Mouse (Mus musculus) adrenal gland, adult (tissue): Measurements from ENCODE around the gene Pofut2.
"Not testable (repeated sequence)": the region's sequence is repeated elsewhere in the genome, so short reads cannot be mapped to it uniquely, and the experiment has no call there.

Experiments
- DNase-seq, 2 experiments: peaks; one replicate each; pipeline ENCODE4 v3.0.0; 2022 to 2023; ENCODE audit warnings: low spot score in 1 of 2; ENCODE audit not compliant: inconsistent age in 2 of 2

Pofut2 gene

DNA sequence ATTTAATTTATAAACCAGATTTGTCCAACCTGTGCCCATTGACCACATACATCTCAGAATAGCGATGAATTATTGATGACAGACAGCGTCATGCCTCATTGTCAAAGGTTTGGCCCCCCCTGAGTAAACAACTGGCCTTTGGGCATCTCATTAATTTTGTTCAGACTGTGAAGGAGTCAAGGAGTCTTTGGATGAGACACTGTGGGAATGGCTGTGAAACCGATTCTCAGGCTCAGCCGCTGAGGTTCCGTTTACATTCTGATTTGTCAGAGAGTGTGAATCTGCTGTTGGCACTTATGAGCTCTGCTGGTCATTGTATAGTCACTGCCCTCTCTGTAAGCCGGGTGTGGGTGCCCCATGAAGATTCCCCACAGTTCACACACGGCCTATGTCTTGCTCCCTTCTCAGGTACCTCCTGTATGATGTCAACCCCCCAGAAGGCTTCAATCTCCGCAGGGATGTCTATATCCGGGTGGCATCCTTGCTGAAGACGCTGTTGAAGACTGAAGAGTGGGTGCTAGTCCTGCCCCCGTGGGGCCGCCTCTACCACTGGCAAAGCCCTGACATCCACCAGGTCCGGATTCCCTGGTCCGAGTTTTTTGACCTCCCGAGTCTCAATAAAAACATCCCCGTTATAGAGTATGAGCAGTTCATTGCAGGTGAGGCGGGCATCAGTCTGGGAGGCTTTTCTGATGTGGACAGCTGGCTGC is 1.3 kb downstream of the Pofut2 start:
- peak in 1 of 2 experiments; percentile 53 for DNase-seq

DNA sequence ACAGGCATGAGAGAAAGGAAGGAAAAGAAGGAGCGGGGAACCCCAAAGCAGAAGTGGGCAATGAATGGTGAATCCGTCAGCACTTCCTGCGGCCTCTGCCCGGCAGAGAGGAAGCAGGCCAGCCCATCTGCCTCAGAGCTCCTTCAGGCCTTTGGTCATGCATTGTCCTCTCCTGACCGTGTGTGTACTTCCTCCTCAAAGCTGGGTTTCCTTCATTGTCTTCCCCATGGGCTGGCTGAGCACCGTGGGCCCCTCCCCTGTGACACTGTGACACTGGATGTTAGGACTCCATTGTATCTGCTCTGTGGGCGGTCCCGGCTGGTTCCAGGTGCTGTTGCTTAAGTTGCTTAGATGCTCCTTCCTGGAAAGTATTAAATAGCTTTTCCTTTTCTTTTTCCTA is 7.3 kb downstream of the Pofut2 start:
- peak; percentile 40 to 54 for DNase-seq

GRCm38 (mm10) chr10:77267027-77267426 is 8.0 kb downstream of the Pofut2 start:
- DNase-seq: peak in 1 of 2 experiments; percentile 30

- DNase-seq: no peak
Measured at GRCm38 (mm10) chr10:77269129-77269528, 10.1 kb downstream of the Pofut2 start.

DNA sequence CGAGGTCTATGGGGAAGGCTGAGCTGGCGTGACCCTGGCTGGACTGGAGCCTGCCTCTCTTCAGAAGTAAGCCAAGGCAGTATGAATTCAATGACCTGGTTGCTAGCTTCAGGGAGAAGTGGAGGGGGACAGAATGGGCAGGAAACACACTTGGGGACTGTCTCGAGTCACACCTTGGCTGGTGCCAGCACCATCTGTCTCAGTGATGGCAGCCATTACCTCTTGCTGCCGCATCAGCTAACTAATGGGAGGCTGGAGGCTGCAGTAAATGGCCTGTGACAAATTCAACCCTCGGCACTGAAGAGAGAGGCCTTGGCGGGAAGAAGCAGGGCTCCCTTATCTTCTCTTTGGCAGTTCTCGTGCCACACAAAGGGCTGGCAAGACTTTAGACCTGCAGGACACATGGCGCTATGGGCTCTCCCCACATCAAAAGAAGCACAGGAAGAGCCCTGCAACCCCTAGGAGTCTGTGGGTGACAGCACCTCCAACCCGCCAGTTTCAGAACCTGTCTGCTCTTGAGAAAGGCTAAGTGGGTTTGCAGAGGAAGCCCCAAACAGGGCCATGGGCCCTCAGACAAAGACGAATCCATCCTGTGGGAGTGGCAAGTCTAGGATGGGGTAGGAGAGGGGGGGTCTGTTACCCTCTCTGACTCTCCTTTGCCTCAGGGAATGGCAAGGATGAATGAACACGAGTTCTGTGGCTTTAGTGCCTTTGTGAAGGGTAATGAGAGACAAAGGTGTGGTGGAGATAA is 14.1 kb downstream of the Pofut2 start:
- DNase-seq: peak; percentile 31 to 69

GRCm38 (mm10) chr10:77273798-77274197 is 14.8 kb downstream of the Pofut2 start:
- peak in 1 of 2 experiments; percentile 54 for DNase-seq

GRCm38 (mm10) chr10:77282085-77282484 is 23.1 kb downstream of the Pofut2 start:
- DNase-seq: not testable (repeated sequence)

DNA sequence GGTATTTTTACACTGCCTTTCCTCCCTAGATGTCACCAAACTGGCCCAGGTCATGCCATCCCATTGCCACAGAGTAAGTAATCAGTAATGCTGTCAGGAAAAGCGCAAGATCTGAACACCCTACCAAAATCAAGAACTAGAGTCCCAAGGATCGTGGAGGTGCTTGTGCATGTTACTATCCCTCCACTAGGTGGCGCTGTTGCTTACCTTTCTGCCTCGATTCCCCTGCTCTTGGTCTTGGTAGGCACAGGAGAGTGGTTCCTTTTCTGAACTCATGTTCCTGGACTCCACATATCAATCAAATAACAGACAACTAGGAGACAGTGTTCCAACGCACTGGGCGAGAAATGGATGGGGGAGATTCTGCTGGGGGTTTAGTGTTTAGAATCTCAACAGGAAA is 23.8 kb downstream of the Pofut2 start:
- peak; percentile 71 to 92 for DNase-seq

- no peak for DNase-seq
Measured at GRCm38 (mm10) chr10:77284832-77285231, 25.8 kb downstream of the Pofut2 start.

- DNase-seq: peak in 1 of 2 experiments; percentile 34
Measured at GRCm38 (mm10) chr10:77287626-77288025, 28.6 kb downstream of the Pofut2 start.

DNA sequence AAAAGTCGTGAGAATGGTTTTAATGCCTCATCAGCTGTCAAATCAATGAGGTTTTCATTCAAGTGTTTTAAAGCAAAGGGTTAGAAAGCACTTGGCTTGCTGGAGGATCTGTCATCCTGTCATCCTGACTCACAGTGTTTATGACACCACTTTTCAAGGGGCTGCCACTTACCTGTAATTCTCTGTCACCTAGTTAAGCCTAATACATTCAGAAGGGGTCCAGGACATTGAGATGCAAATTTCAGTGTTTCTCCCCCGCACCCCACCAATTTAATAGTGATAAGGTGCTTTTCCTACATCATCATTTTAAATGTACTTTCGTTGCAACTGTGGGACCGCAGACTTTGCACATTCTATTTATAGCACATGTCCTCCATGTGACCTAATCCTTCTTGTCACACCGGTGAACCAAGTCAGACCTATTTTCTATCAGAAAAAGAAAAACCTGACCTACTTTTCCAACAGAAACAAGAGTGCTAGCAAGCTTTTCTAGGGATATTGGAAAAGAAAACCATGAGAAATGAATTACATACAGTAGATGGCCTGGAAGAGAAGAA is 29.7 kb downstream of the Pofut2 start:
- no peak for DNase-seq

GRCm38 (mm10) chr10:77289559-77289958 is 30.5 kb downstream of the Pofut2 start:
- no peak for DNase-seq

DNA sequence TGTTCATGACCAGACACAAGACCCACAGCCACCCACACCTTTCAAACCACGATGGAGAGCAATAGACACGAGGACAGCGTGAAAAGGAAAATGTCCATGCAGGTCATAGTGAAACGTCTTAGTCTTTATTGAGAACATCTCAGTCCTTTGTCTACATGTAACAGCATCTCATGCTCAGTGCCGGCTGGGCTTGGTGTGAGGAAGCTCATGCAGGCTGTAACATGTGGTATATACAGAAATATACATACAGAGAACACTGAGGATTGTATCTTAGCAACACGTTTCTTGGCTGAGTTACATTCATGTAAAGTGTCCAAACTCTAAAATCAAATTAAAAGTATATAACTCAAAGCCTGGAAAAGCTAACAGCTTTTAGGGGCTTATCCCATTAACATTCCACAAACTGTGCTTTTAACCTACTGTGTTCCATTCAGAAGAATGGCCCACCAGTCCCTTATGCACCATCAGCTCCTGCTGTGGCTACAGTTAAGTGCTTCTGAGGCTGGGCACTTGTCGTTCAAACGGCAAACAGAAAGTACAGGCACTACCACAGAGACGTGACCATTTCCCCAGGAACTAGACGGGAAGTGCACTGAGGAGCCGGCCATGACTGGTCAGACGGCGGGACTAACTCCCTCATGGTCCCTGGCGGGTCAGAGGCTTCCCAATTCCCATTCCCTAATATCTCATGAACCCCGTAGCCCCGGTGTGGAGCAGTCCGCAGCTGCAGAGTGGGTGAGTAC is 31.8 kb downstream of the Pofut2 start:
- no peak for DNase-seq

DNA sequence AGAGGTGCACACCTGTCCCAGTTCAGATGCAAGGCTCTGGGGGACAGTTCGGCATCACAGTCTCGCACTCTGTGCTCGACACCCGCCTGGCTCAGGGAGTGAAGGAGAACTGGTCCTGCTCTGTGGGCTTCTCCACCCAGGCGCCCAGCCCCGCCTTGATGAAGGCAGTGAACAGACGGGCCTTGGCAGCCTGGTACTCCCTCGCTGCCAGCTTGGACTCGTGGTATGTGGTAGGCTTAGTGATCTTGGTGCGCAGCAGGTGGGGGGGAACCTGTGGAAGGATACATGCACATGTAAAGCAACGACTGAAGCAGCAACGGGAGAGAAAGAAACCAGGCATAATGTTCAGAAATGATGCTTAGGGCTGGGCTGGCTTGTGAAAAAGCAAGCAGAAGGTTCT is 35.7 kb downstream of the Pofut2 start:
- DNase-seq: no peak

DNA sequence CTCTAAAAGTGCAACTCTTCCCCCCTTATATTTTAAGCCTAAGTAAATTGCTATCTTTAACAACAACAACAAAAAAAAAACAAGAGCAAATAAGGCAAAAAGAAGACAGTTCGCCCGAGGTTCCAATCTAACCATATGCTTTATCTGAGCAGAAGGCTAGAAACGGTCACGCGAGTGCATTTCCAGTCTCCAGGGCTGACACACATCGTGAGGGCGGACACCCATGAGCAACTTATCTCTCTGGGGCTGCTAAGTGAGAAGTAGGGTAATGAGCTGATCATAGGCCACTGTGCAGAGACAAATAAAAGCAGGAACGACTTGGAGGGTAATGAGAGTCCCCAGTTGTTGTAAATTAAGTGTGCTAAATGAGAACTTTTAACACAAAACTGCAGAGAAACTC is 39.6 kb downstream of the Pofut2 start:
- no peak for DNase-seq

DNA sequence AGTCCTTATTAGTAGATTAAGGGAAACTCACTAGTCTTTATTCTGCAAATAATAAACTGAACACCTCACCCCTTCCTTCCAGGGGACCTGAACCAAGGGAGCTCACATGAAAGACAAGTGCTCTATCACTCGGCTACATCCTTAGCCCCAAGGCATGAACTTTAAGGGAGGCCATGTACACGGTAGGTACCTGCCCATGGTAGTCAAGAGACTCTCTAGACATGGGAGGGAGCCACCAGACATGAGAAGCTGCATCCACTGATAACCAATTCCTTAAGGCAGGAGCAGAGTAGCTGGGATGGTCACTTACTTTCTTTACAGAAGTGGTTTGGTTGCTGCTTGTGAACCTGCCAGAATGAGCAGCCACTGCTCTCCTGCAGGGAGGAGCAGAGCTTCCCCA is 40.2 kb downstream of the Pofut2 start:
- no peak for DNase-seq

DNA sequence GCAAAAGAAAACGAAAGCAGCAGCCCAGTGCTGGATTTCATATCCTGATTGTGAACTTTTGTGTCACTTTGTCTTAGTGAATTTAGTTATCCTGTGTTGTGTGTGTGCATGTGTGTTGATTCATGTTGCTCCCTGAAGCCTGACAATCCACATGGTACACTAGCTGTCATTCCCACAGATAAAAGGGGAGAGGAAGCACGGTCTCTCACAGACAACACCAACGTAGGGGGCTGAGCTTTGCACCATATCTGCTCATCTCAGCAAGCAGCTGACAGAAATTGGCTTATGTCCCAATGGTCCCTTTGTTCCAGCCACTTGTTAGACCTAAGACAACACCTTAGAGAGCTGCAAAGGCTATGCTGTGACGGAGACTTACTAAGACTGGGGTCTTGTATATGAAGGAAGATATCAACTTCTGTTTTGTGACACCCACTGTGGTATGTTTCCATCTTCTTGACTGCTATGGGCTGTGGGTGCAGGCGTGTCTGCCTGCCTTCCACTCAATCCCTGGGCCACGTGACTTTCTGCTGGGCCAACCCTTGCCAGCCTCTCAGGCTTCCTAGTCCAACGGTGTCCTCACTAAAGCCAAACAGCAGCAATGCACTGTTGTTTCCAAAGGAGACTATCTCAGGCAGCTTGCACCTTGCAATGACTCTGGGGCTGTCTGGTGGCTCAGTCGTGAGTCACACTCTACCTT is 41.4 kb downstream of the Pofut2 start:
- no peak for DNase-seq

- DNase-seq: no peak
Measured at GRCm38 (mm10) chr10:77300934-77301297, 41.9 kb downstream of the Pofut2 start.

- DNase-seq: no peak
Measured at GRCm38 (mm10) chr10:77304362-77304761, 45.3 kb downstream of the Pofut2 start.

- no peak for DNase-seq
Measured at GRCm38 (mm10) chr10:77304840-77305533, 46.0 kb downstream of the Pofut2 start.
